Mouse (Mus musculus): ENCODE measurements around the gene Krt31. TPM values are rescaled to one million over a fixed set of nuclear protein-coding genes. Genes with fewer than 3 reads are reported as not detected.

Krt31 gene
- polyA plus RNA-seq, 1 experiment, result not detected

DNA sequence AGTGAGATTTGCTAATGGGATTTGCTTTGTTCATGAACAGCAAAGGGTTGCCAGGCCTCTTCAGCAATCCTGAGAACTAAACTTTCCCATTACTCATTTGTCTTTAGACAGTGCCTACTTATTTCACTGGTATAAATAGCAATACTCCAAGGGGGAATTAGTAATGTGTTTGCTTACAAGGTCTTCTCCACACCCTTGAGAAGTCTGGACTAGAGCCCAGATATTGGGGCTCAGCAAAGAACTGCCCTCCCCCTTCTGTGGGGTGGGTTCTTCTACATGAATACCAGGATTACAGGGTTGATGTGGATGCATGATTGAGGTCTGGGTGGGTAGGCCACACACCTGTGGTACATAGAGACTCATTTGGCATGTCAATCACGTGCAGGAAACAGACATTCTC is 23.5 kb upstream of the Krt31 start:
- H3K79me3 ChIP-seq (ENCODE audit: low read depth), result no peaks in the 10 kb centered on the region
- H3ac ChIP-seq (ENCODE audit: control insufficient read depth, insufficient read length, low read depth), result no peak overlapping the region
- H3K36me3 ChIP-seq (ENCODE audit: control insufficient read depth, insufficient read depth), result no peaks in the 10 kb centered on the region
- H3K27me3 ChIP-seq (ENCODE audit: control insufficient read depth, insufficient read depth, insufficient read length), result no peaks in the 10 kb centered on the region
- no peak for TF ChIP-seq FOSL1 (IDR thresholded peaks at IDR 0.05; ENCODE audit: insufficient read depth, low read length, poor library complexity, severe bottlenecking)
- TF ChIP-seq MAX (IDR thresholded peaks at IDR 0.05), result no peak
- TF ChIP-seq CEBPB (IDR thresholded peaks at IDR 0.05; ENCODE audit: low read depth), result no peak
- no peak for TF ChIP-seq USF1 (IDR thresholded peaks at IDR 0.05; ENCODE audit: low read depth)
- TF ChIP-seq MYOG (IDR thresholded peaks at IDR 0.05; ENCODE audit: control insufficient read depth, extremely low read depth, insufficient read length), result no peak
- TF ChIP-seq MYOD1 (IDR thresholded peaks at IDR 0.05; ENCODE audit: control insufficient read depth, insufficient read length, low read depth), result no peak
- TF ChIP-seq CTCF (IDR thresholded peaks at IDR 0.05; ENCODE audit: control insufficient read depth, insufficient read depth, insufficient read length), result no peak
- no peak overlapping the region for H3K4me3 ChIP-seq (ENCODE audit: insufficient read depth, poor library complexity, severe bottlenecking)
- H3K79me2 ChIP-seq (ENCODE audit: control insufficient read depth, insufficient read depth), result no peaks in the 10 kb centered on the region

DNA sequence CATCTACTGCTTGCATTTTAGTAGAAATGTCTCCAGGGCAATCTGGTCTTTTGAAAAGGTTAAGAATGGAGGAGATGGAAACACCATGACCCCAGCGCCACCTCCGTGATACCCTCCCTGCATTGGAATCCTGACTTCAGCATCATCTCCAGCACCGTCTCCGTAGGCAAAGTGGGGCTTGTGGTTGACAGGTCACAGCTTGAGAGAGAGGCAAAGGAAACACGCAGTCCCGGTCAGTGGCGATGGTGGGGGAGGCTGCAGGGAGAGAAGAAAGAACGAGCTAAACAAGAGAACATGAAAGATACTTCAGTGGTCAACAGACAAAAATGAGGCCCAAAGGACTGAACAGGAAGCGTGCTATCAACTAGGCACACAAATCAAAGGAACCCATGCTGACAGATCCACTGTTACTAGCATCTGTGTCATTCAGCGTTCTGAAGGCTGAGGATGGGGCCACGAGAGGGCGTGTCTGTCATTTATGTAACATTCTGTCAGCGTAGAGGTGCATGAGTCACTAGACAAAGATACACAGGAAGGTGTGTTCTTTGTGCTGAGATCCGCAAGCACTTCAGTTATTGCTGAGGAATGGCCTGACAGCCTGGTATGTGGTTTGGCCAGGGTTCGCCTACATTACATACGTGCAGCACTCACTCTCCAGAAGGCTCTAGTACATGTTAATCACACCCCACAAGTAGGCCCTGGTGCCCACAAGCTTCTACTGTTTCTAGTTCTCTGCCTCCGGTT is 17.1 kb upstream of the Krt31 start:
- H3K79me3 ChIP-seq (ENCODE audit: low read depth), result no peaks in the 10 kb centered on the region
- H3ac ChIP-seq (ENCODE audit: control insufficient read depth, insufficient read length, low read depth), result no peak overlapping the region
- H3K36me3 ChIP-seq (ENCODE audit: control insufficient read depth, insufficient read depth), result no peaks in the 10 kb centered on the region
- no peaks in the 10 kb centered on the region for H3K79me2 ChIP-seq (ENCODE audit: control insufficient read depth, insufficient read depth)
- TF ChIP-seq MAX (IDR thresholded peaks at IDR 0.05), result peak; percentile 66
- no peak for TF ChIP-seq CEBPB (IDR thresholded peaks at IDR 0.05; ENCODE audit: low read depth)
- no peak overlapping the region for H3K4me3 ChIP-seq (ENCODE audit: insufficient read depth, poor library complexity, severe bottlenecking)
- H3K27me3 ChIP-seq (ENCODE audit: control insufficient read depth, insufficient read depth, insufficient read length), result no peaks in the 10 kb centered on the region

DNA sequence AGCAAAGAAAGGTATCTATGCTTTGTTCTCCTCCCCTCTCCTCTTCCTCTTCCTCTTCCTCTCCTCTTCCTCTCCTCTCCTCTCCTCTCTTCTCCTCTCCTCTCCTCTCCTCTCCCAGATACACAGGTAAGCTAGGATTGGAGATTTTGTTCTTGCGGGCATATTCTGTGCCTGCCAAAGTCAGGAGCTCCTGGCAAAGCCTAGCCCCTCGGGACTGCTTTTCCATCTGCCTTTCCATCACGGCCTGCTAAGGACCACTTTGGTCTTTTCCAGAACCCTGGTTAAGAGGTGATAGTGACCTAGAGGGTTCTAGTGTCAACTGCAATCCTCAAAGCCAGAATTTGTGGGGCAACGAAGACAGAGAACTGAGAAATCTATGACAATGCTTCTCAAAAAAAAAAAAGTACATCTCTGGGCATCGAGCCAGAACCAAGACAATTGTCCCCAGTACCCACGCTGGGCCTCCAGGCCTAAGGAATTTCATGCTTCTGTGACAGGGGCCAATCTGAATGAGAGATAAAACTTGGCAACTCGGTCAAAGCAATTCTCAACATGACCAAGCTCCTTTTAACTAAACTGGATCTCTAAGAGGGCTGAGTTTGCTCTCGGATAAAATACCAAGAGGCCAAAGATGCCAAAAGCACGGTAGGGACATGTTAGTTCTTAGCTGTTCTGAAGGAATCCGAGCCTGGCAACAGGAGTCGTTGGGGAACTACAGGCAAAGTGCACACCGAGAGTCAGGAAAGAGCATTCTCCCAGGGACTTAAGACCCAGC is 16.1 kb upstream of the Krt31 start:
- Histone ChIP-seq H3K79me2 (ENCODE audit: control insufficient read depth, insufficient read depth) (no peaks in the 10 kb centered on the region), H3K79me3 (ENCODE audit: low read depth) (no peaks in the 10 kb centered on the region), H3K4me3 (ENCODE audit: insufficient read depth, poor library complexity, severe bottlenecking) (no peak overlapping the region), H3K27me3 (ENCODE audit: control insufficient read depth, insufficient read depth, insufficient read length) (no peaks in the 10 kb centered on the region), H3ac (ENCODE audit: control insufficient read depth, insufficient read length, low read depth) (no peak overlapping the region), H3K36me3 (ENCODE audit: control insufficient read depth, insufficient read depth) (no peaks in the 10 kb centered on the region)
- TF ChIP-seq MYOD1 (IDR thresholded peaks at IDR 0.05; ENCODE audit: control insufficient read depth, insufficient read length, low read depth) (no peak), CTCF (IDR thresholded peaks at IDR 0.05; ENCODE audit: control insufficient read depth, insufficient read depth, insufficient read length) (no peak), CEBPB (IDR thresholded peaks at IDR 0.05; ENCODE audit: low read depth) (no peak), USF1 (IDR thresholded peaks at IDR 0.05; ENCODE audit: low read depth) (no peak), MYOG (IDR thresholded peaks at IDR 0.05; ENCODE audit: control insufficient read depth, extremely low read depth, insufficient read length) (no peak), FOSL1 (IDR thresholded peaks at IDR 0.05; ENCODE audit: insufficient read depth, low read length, poor library complexity, severe bottlenecking) (no peak), MAX (IDR thresholded peaks at IDR 0.05) (no peak)

DNA sequence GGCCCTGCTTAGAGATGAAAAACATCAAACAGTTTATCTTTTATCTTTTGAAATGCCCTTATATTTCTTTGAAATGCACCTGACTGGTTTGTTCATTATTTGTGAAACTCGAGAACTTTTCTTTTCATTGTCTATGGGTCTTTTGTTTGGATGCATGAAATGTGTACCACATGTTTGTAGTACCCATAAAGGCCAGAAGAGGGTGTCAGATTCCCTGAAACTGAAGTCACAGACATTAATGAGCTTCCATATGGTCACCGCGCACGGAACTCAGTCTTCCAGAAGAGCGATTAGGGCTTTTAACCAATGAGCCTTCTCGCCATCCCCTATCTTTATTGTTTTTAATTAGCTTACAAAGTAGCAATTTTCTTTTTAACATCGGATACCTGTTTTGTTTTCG is 8.5 kb upstream of the Krt31 start:
- no peaks in the 10 kb centered on the region for H3K79me2 ChIP-seq (ENCODE audit: control insufficient read depth, insufficient read depth)
- no peak overlapping the region for H3ac ChIP-seq (ENCODE audit: control insufficient read depth, insufficient read length, low read depth)
- no peaks in the 10 kb centered on the region for H3K27me3 ChIP-seq (ENCODE audit: control insufficient read depth, insufficient read depth, insufficient read length)
- no peaks in the 10 kb centered on the region for H3K36me3 ChIP-seq (ENCODE audit: control insufficient read depth, insufficient read depth)
- no peaks in the 10 kb centered on the region for H3K79me3 ChIP-seq (ENCODE audit: low read depth)
- no peak for TF ChIP-seq MYOG (IDR thresholded peaks at IDR 0.05; ENCODE audit: control insufficient read depth, extremely low read depth, insufficient read length)
- no peak for TF ChIP-seq USF1 (IDR thresholded peaks at IDR 0.05; ENCODE audit: low read depth)
- TF ChIP-seq MAX (IDR thresholded peaks at IDR 0.05), result no peak
- no peak for TF ChIP-seq CEBPB (IDR thresholded peaks at IDR 0.05; ENCODE audit: low read depth)
- no peak for TF ChIP-seq CTCF (IDR thresholded peaks at IDR 0.05; ENCODE audit: control insufficient read depth, insufficient read depth, insufficient read length)
- no peak for TF ChIP-seq FOSL1 (IDR thresholded peaks at IDR 0.05; ENCODE audit: insufficient read depth, low read length, poor library complexity, severe bottlenecking)
- TF ChIP-seq MYOD1 (IDR thresholded peaks at IDR 0.05; ENCODE audit: control insufficient read depth, insufficient read length, low read depth), result no peak
- no peak overlapping the region for H3K4me3 ChIP-seq (ENCODE audit: insufficient read depth, poor library complexity, severe bottlenecking)

DNA sequence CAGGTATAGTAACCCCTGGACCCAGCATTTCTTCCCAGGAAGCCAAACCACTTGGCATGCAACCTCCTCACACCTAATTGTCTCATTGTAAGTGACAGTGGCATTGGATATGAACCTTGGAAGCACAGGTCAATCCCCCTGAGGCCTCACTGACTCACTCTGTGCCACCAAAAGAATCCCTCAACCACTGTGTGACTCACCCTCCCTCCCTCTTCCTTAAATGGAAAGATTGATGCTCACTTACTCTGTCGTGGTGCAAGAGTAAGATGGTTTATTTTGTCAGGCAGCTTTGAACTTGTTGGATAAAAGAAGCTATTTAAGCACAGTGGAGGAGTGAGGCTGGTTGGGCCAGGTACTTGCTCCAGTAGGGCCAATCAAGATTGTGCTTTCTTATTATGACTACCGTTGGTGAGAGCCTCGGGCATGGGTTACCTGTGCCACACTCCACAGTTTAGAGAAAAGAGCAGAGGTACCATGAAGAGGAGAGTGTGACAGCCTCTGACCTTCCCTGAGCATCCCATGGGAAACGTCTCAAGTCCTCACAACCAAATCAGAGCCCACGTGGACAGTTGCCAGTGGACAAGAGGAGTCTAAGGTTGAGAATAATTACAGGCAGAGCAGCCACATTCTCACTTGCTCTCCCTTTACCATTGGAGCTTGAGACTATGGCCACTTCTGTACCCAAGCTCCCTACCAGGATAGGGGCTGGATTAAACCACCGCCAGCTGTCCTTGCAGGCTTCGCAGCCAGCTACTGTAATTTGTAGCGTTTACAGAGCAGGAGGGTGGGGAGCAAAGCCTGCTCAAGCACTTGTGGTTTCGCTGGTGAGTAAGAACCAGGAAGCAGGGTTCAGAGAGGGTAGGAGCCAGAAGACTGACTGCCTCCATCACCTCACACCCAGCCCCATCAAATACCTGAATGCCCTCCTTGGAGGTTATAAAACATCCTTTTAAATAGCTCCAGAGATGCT is 5.6 kb upstream of the Krt31 start:
- H3K79me2 ChIP-seq (ENCODE audit: control insufficient read depth, insufficient read depth), result no peaks in the 10 kb centered on the region
- H3ac ChIP-seq (ENCODE audit: control insufficient read depth, insufficient read length, low read depth), result peak overlapping the region; percentile 43
- no peak for TF ChIP-seq MYOG (IDR thresholded peaks at IDR 0.05; ENCODE audit: control insufficient read depth, extremely low read depth, insufficient read length)
- peak; percentile 69 for TF ChIP-seq CEBPB (IDR thresholded peaks at IDR 0.05; ENCODE audit: low read depth)
- peak; percentile 99 for TF ChIP-seq FOSL1 (IDR thresholded peaks at IDR 0.05; ENCODE audit: insufficient read depth, low read length, poor library complexity, severe bottlenecking)
- TF ChIP-seq MYOD1 (IDR thresholded peaks at IDR 0.05; ENCODE audit: control insufficient read depth, insufficient read length, low read depth), result peak; percentile 72
- H3K36me3 ChIP-seq (ENCODE audit: control insufficient read depth, insufficient read depth), result no peaks in the 10 kb centered on the region
- H3K27me3 ChIP-seq (ENCODE audit: control insufficient read depth, insufficient read depth, insufficient read length), result no peaks in the 10 kb centered on the region
- H3K4me3 ChIP-seq (ENCODE audit: insufficient read depth, poor library complexity, severe bottlenecking), result no peak overlapping the region
- no peaks in the 10 kb centered on the region for H3K79me3 ChIP-seq (ENCODE audit: low read depth)

All from C2C12 (cell line).